Mouse (Mus musculus) mouse embryonic stem cell (cell line): ENCODE data around the gene Sytl3.

ENCODE experiments used
- in situ Hi-C, 2 experiments: fragments of 300-500 bp; cut with MboI; formaldehyde crosslinking; loops; 1 replicate in 1 of 2; 3 replicates in 1 of 2; pipeline ENCODE4 v1.14.3; 2019 to 2020; ENCODE audit warnings: low sequenced_read_pairs in 2 of 2, low pct_unique_long_range_greater_than_20kb in 1 of 2, mixed read lengths in 1 of 2; ENCODE audit not compliant: unreplicated experiment in 1 of 2

Gene Sytl3

DNA sequence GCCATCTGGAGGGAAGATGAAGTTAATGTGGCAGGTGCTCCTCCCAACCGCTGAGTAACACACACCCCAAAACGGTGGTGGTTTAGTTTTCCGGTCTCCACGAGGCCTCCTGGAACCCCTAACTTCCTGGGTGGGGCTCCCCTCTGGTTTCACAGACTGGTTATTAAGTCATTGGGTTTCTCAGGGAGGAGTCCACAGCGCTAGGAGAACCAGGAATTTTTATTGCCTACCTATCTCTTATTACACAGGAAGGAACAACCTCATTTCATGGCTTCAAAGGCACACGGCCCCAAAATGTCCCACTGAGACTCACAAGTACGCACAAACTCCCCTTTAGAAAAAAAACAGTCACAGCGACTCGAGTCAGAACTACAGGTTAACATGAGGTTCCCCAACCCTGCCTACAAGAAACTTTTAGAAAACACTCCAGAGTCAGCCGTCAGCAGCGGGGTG lies 84.9 kb downstream of the Sytl3 start:
- in situ Hi-C loops: no loop called here

DNA sequence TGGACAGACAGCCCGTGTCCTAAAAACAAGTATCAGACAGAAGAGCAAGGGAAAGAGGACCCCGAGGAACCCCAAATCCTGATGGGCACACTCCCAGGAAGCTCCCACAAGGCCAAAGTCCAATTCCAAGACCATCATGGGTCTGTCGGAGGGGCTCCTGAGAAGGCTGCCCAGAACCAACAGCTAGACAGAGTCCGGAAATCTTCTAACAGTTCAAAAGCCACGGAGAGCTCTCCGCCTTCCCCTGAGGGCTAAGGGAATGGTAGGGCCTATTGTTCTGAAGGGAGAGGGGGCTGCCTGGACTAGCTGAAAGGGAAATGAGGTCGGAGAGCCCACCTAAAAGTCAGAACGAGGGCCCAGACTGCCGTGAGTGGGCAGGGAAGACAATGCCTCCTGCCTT lies 85.5 kb downstream of the Sytl3 start:
- in situ Hi-C loops: no loop called here

DNA sequence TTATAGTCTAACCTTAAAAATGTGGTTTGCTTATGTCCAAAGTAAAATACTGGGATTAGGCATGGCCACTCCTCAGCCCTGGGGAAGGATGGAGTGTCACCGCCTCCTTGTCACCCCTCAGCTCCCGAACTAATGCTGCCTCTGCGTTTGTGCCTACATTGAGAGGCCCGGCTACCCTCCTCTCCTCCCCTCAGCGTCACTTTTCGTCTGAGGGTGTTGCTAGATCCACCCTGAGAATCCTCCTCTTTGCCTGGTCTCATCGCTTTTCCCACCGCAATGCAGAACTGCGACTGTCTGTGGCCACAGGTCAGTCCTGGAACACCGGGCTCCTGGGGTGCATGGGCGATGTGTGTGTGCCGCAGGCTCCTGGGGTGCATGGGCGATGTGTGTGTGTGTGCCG lies 86.0 kb downstream of the Sytl3 start:
- in situ Hi-C loops: no loop called here

DNA sequence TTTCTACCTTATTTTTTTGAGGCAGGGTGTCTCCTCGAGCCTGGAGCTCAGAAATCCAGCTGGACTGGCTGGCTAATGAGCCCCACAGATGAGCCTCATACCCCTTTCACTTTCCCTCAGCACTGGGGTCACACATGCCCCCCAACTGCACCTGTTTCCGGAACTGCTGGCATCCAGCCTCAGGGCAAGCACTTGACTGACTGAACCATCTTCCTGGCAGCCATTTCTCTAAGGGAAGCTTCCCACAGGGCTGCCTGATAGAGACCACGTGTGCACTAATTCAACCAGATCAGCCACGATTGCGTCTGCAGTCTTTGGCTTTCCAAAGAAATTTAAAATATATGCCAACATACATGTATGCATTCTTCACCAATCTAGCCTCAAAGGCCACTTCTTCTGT lies 86.6 kb downstream of the Sytl3 start:
- in situ Hi-C loops: no loop called here

DNA sequence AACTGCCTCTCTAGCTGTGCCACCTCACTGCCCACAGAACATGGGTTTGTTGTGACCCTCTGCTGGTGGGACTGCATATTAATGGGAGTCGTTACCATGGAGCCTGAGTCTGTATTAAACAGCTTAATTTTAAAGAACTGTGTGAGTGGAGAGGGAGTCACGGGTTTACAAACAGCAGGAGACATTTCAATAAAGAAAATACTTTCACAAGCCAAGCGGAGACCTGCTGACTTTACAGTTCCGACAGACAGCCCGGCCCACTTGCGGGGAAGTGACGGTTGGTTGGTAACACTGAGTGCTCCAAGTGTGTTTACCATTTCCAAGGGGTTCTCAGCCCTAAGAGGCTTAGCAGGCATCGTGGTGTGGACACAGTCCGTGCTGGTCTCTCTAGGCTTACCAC lies 87.1 kb downstream of the Sytl3 start:
- in situ Hi-C loops: no loop called here

DNA sequence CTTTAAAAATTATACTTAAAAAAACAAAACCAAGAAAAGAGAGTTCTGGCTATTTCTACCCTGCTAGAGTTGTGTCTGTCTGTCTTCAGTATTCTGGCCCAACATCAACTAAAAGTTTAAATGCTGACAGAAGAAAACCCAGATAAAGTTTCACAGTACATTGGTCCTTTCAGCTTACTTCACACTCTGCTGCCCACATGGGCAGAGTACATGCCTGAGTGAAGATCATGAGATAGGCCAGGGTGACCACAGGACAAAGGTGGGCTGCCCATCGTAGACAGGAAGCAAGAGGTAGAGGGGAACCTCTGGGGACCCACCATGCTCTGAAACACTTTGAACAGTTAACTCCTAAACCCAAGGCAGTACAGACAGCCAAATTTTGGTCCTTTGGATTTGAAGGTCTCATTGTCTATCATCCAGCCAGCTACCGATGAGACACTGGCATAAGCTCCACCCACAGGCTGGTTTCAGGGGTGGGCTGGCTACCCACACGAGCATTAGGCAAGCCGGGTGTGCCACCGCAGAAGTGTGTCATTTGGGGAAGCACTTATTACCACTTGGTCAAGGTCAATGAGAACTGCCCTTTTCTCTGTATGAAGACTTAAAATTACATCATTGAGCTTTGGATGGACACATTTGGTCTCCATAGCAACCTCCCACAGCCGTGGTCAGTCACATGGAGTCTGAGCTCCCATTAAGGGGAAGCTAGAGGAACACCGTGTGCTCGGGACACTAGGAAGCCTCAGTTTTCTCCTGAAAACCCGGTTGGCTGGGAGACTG lies 87.7 kb downstream of the Sytl3 start:
- in situ Hi-C loops: no loop called here

DNA sequence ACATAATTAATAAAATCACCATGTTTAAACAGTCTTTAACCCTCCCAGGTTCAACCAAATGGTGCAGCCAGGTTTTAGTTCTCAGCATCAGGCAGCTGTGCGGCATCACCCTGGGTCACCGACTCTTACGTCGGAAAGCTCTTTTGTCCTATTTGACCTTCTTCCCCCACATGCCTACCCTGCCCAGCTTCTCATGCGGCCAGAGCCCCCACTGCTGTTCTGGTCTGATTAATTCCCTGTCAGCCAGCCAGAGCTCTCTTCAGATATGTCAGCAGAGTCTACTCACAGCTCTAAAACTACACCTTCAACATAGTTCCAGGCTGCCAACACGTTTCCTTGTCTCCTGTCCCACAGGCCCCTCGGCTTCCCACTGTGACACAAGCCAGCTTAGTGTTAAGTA lies 88.6 kb downstream of the Sytl3 start:
- in situ Hi-C loops: no loop called here

DNA sequence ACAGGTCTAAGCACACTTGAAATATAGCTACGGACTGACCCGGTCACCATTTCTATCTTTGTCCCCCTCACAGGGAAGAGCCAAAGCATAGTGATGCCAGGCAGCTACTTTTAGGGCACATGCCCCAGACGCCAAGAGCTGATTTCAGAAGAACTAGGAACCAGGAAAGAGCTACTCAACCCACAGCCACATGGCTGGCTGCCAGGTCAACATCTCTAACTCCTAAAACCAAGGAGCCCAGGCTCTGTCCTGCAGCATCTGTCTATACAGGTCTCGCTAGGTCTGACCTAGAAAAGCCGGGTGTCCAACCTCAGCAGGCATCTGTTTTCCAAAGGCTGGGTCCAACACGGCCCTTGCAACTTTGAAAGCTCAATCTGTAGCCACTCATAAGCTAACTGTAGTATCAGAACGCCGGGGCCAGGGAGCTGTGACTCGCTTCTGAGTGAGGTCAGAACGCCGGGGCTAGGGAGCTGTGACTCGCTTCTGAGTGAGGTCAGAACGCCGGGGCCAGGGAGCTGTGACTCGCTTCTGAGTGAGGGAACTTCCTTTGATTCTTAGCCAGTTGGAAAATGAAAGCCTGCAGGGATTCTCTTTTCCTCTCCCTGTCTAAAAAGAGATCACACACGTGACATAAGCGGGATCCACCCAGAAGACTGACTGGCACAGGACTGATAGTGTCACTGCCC lies 90.0 kb downstream of the Sytl3 start:
- in situ Hi-C loops: no loop called here

DNA sequence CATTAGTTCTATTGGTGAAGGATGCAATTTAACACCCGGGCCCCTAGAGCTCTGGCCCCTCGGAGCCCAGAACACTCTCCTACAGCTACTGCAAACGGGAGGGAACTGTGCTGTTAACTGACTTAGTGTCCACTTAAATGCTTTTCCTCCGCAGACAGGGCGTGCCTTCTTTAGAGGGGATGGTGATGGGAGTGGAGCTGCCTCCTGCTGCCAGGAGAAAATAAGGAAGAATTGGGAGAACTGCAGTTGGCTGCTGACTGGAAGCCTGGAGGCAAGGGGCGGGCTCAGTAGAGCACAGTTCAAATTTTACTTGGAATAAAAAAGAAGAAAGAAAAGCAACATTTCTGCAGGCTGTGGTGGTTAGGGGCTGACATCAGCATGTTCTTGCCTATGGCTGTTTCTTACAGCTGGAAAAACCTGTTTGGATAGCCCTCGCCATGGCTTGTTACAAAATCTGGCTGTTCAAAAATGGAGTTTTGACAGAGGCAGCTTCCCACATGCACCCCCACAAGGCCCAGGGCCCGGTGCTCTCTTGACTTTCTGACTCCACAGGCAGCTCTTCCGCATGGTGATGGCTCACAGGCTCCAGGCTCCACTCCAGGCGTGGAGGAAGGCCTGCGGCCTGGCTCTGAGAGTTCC lies 92.4 kb downstream of the Sytl3 start:
- in situ Hi-C loops: no loop called here

DNA sequence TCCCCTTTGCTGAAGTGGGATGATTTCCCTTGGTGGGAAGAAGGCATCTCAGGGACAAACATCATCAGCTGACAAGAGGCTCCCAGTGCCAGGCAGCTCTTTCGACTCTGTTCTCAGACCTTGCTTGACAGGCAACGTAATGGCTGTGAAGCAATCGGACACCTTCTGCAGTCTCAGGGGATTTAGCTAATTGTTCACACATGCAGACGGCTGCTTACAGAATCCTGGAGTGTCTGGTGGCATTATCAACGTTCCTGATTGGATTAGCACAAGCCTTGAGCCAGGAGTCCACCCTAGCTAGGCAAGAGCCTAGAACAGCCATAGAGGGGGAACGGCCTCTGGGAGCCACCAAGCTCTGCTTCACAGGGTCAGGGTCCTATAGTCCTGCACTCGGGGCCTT lies 93.5 kb downstream of the Sytl3 start:
- in situ Hi-C loops: no loop called here

DNA sequence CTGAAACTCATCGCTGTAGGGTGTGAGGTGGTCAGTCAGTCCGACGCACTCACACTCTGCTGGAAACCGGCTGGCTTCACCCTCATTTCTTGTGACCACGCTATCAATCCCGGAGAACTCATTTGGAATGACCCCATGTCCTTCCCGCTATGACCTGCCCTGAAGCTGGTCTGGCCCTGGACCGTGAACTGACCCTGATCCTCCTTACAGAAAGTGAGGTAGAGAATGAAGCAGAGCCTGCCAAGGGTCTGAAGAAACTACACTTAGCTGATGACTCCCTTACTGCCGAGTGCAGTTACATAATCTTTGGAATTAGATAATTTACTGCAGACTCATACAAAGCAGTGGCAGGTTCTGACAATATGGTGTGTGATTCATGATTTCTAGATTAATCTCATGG lies 96.3 kb downstream of the Sytl3 start:
- in situ Hi-C loops: no loop called here

DNA sequence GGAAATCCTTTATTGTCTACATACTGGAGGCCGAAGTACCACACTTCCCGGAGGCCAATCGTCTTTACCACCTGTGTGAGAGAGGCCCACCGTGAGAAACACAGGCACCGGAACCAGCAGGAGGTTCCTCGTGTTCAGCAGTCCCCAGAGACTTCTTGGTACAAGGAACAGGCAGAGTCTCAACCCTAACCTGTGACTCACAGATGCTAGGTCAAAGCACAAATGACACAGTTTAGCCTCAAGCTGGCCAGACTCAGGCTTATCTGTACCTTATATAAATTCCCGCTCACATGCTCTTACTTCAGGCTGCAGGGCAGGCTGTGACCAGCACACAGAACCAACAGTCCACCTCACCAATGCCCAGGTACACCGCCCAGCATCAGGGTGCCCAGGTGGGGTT lies 97.0 kb downstream of the Sytl3 start:
- in situ Hi-C loops: no loop called here

DNA sequence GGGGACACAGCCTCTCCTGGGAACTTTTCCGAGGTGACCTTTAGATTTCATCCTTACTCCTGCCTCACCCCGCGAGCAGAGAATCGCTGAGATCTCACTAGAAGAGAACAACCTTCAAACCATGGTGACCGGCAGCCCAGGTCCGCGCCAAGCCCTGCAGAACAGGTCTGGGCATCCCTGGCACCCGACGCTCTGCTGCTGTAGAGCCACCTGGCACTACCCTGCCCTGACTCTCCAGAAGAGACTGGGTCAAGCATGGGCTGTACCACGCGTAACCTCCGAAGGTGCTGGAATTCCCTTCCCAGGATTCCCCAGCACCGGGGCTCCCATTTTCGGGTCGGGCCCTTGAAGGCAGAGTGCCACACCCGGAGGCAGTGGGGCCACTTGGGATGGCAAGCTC lies 99.0 kb downstream of the Sytl3 start:
- in situ Hi-C loops: no loop called here

DNA sequence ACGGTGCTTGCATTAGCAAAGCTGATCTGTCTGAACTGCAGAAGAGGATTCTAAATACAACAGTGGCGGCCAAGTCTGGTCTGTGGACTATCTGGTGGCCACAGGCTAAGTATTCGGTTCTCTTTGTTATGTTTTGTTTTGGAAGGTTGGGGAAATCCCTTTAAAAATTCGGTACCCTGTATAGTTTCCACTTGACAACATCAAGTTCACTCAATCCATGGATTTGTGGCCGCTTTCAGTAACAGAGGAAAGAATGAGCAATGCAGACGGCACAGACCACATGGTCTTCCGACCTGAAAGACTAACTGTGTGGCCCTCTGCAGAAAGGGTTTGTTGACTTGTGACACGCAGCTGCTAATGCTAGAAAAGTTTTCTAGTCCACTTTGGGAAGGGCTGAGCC lies 100.0 kb downstream of the Sytl3 start:
- in situ Hi-C loops: no loop called here

DNA sequence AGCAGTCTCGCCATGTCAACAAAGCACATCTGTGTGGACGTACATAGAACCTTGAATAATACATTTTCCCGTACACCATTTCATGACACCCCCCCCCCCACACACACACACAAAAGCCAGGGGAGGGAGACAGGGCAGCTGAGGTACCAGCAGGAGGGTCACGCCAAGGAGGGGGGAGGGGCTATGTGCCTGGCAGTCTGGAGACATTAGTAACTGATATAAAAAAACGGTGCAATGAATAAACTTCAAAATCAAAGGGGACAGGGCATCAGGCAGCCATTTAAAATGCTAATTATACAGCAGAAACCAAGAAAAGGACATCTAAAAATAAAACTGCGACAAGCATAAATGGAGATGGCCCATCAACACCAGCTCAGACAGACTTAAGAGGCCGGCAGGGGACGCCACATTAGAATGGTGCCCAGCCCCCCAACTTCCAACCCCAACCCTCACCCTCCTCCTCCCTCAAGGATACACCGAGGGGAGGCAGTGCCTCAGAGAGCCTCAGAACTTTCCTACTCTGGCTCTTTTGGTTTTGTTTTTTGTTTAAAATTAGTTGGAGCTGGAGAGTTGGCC lies 100.9 kb downstream of the Sytl3 start:
- in situ Hi-C loops: no loop called here

DNA sequence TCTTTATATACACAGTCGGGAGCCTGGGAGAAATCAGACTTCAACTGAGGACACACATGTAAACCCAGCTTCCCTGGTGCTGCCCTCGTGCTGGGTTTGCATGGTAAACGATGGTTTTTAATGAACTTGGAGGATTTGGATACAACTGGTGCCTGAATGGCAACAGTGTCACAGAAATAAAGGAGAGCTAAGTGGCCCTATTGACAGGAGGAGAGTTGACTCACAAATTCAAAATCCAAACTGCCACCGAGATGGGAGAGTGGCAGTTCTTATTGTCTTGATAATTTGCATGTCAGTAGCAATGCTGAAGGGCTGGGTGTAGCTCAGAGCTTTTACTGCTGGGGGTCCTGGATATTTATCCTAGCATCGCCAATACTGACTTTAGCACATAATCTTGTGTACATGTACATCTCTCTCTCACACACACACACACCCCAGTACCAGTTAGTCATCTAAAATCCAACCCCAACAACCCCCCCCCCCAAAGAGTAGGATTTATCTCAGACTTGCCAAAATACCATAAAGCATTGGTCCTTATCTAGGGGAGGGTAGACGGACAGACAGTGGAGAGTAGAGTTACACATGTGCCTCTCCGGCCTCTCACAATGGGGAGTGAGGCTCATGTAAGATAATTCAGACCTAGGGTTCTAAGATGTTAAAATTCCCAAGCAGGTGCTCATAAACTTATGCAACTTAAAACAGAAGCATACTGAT lies 104.8 kb downstream of the Sytl3 start:
- in situ Hi-C loops: no loop called here

DNA sequence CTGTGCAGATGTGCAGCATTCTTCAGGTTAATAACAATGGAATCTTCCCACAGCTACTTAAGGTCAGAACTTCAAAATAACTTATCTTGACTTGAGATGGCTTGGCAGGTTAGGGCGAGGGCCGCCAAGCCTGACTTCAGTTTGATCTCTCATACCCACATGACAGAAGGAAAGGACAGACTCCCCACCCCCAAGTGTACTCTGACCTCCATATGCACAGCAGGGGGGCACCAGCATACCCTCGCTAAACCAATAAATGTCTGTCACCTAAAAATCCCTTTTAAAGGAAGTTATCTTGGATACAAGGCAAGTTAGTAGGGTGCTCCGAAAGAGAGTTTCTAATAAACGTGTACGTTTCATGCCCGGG lies 105.3 kb downstream of the Sytl3 start:
- in situ Hi-C loops: no loop called here

DNA sequence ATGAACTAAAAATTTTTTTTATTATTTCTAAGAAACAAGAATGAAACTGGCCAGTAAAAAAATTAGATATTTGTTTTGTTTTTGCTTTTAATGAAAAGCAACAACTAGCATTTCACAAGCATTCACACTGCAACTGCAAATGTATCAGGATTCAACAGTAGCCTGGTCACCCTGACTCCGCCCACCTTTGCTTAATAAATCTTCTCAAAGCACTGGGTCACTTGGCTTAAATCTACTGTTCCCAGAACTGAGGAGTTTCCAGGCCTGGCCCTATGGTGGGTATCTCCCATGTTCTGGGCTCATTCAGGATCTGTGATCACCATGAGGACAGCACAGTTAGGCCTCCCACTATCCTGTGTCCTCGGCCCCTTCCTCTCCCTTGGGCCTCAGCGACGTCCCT lies 105.8 kb downstream of the Sytl3 start:
- in situ Hi-C loops: no loop called here

DNA sequence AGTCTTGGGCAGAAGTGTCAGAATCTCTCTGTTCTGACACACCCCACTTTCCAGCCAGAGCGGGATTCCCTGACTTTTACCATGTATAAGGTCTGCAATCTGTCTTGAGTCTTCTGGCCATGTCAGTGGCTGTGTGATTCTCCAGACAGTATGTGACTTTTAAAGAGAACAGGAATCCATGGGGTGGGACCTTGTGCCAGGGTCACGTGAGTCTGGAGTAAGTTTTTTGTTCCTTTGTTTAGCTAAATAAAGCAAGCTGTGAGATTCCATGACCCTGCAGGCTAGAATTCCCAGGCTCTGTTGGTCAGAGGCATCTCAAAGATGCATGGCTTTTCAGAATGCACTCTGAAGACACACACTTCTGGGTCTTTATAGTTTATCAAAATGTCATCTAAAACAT lies 107.0 kb downstream of the Sytl3 start:
- in situ Hi-C loops: no loop called here
